Mouse (Mus musculus): ENCODE data around the gene Opn4.
A peak's percentile ranks its signal among the peaks of the same experiment; 100 is the strongest.

Gene Opn4

DNA sequence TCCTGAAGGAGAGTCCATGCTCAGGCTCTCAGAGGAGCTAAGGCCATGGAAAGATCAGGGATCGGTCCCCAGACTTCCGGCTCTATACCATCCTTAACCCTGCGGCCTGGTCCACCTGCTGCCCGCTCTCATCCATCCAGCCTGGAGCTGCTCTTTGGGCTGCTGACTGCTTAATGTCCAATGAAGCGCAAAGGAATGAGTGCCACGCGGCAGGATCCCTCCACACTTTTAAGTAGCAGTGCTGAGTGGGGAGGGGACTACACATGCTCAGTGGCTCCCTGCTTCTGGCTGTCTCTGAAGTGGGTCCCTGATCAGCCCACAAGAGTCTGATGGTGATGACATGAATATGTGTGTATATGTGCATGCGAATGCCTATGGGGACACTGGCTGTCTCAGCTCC is at the start of gene Opn4:
Gene Opn4, minus strand, starts transcription at position 202 of the 400 bp plus-strand sequence.
- no peak for DNase-seq

- no peak for DNase-seq
Observed at GRCm38 (mm10) chr14:34647870-34648475, 48.0 kb upstream of the Opn4 start.

DNA sequence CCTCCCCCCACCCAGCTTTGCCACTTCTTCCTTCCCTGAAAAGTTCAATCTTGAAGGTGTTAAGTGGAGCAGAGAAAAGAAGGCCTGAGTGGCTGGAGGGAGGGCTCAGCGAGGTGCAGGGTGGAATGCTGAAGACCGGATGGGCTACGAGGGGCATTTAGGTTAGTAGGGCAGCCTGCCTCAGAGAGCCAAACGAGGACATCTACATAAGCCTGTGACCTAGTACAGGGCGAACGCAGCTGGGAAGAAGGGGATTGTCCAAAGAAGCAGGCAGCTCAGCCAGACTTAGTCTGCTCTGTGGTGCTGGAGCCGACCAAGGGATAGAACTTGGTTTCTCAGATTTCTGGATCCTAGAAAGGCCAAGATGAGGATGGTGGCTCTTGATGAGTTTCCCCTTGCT is 44.2 kb upstream of the Opn4 start:
- DNase-seq, result no peak

GRCm38 (mm10) chr14:34635721-34636120 is 35.8 kb upstream of the Opn4 start:
- no peak for DNase-seq

DNA sequence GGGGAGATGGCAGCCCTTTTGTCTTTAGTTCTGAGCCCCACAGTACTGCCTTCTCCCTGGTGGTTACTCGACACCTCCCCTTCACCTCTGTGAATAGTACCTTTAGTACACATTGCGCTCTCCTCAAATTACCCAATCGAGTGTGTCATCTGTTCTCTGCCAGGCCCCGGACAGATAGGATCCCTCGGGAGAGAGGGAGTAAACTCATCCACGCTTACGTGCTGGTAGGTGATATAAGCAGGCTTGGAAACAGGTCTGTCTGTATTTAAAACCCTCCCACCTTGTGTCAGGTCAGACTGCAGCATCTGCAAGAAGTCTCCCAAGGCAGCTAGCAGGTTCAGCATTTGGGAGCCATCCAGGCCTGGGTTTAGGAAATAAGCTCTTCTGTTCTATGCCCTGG is 35.2 kb upstream of the Opn4 start:
- no peak for DNase-seq

DNA sequence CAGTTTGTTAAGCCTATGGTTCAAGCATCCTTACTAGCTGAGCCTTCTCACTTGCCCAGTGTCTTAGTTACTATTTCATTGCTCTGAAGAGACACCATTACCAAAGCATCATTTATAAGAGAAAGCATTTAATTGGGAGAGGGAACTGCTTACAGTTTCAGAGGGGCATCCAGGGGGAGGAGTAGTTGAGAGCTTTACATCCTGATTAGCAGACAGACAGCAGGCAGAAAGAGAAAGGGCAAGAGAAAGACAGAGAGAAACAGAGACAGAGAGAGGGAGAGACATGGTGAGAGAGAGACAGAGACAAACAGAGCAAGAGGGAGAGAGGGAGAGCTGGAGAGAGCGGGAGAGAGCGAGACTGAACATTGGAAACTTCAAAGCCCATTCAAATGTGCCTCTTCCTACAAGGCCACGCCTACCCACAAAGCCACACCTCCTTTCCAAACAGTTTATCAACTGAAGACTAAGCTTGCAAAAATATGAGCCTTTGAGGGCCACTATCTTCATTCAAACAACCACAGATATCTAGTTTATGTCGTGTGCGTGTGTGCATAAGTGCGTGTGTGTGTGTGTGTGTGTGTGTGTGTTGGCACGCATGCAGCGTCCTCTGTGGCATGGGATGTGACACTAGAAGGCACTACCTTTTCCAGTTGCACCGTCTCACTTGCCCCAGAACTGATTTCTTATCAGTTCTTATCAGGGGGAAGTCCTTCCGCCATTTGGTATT is 32.9 kb upstream of the Opn4 start:
- DNase-seq, result no peak

DNA sequence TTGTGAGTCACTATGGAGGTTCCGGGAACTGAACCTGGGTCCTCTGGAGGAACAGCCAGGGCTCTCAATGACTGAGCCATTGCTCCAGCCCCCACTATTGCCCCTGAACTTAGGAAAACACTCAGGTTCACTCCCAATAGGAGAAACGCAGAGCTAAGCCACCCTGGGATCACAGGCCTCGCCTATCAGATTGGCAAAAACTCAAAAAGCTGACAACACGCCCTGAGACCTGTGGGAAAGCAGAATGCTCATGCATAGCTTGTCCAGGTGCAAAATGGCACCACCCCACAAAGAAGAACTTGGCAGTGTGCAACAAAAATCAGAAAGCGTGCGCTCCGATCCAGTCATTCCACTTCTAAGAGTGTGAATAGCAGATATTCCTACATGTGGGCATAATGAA is 26.9 kb upstream of the Opn4 start:
- DNase-seq, result no peak

DNA sequence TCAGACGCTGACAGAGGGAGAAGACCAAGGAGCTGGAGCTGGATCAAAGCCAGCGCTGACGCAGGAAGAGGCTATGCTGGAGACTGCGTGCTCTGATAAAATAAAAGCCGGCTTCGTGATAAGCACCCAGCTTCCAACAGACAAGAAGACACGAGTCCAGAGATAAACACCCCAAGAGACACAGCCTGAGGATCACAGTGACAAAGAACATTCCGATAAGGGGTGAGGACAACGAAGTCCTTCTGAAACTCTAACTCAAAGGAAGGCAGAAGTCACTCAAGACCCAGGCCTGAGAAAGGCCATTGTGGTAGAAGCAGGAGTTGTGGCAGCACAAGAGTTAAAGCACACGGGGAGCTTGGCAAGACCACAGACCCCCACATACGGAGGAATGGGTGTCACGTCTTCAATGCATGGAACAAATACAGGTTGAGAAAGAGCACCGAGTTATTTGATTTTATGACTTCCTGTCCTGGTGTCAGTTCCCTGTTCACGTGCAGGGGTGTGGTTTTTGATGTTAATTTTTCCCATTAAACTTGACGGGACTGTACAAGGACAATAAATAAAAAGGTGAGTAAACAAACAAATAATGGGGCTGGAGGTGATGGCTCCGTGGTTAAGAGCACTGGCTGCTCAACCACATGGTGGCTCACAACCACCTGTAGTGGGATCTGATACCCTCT is 23.7 kb upstream of the Opn4 start:
- DNase-seq, result no peak

DNA sequence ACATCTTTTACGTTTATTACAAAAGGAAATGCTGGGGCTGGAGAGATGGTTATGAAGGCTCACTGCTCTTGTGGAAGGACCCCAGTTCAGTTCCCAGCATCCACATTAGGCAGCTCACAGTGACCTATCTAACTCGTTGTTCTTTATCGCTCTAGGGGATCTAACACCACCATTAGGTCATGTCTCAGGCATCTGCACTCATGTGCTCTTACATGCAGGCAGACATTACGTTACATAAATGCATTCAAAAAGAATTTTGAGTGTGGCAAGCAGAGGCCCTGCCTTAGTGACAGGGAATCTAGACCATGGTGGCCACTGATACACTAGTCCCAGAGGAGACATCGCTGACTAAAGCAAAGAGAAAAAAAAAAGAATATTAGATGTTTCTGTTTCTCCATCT is 23.1 kb upstream of the Opn4 start:
- no peak for DNase-seq

GRCm38 (mm10) chr14:34620611-34621376 is 20.9 kb upstream of the Opn4 start:
- DNase-seq, result peak in 1 of 2 experiments; percentile 42

GRCm38 (mm10) chr14:34618808-34619207 is 18.9 kb upstream of the Opn4 start:
- no peak for DNase-seq

DNA sequence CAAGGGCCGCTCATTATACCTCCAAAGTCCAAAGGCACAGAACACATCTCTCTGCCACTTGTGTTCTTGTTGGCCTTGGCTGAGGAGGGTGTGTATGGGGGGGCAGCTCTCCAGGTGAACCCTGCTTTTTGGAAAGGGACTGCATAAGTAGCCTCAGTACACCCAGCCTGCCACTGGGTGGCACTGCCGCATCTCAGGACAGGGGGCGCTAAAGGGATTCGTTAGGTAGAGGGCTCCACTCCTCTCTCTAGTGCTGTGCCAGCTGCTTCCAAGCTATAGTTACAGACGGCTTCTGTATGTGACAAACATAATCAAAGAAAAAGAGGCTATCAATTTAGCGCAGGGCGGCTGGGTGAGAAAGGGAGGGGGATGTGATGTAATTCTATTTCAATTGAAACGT is 16.9 kb upstream of the Opn4 start:
- peak; percentile 65 to 81 for DNase-seq

GRCm38 (mm10) chr14:34615625-34616024 is 15.7 kb upstream of the Opn4 start:
- DNase-seq, result no peak

DNA sequence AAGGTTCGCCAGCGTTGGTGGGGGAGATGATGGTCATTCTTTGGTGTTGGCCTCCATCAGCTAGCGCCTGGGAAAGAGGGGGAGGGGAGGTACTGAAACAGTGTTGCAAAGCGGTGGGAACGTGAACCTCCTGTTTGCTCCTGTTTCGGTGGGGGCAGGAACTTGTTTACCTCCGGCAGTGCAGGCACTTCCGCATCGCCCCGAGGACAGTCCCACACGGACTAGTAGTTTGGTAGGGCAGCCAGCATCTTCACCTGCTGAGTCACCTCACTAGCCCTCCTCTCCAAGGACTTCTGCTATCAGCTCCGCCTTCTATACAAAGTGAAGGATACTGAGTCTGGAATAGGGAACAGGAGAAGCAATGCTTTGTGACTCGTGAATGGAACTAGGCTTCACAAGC is 15.1 kb upstream of the Opn4 start:
- DNase-seq, result no peak

DNA sequence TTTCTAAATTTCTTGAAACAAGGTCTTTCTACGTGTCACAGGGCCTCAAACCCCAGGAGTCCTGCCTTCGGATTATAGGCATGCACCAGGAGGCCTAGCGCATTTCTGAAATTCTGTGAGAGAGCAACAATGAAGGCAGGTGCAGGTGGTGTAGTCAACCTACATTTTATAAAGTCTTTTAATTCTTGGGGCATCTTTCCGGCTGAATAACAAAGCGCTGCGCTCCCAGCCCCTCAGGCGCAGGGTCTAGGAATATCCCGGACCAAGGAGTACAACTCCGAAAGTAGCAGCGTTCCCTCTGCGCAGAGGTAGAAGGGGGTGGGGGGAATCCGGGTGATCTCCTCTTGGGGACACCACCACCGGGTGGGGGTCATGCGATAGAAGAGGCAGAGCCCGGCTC is 14.6 kb upstream of the Opn4 start:
- DNase-seq, result no peak

- DNase-seq, result no peak
Observed at GRCm38 (mm10) chr14:34613523-34613922, 13.6 kb upstream of the Opn4 start.

DNA sequence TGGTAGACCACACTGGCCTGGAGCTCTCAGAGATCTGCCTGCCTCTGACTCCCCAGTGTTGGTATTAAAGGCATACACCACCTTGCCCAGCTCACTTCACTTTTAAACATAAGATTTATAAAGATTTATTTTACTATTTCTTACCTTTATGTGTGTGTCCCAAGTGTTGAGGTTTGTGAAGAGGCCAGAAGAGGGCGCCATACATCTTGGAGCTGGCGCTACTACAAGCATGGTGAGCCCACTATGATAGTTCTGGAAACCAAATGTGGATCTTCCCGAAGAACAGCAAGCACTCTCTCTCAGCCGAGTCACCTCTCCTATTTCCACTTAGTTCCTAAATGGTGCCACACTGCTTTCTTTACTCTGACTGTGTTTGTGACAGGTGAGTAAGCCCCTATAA is 12.3 kb upstream of the Opn4 start:
- DNase-seq, result no peak

DNA sequence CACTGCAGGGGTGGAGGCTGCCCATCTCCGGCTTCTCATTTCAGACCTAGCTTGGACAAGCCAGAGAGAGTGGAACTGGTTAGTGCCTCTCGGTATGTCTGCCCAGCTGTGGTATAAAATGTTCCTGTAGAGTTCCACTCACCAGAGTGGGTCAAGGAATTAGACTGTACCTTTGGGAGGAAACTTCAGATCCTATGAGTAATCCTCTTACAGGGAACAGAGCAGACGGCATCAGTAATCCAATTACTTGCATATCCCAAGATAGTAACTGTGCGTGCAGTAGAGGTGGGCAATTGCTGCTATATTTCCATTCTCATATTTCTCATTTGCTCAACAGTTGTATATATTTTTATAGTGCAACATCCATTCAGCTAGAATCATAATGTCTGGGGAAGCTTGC is 11.6 kb upstream of the Opn4 start:
- DNase-seq, result no peak

GRCm38 (mm10) chr14:34601910-34602309 is 2.0 kb upstream of the Opn4 start:
- no peak for DNase-seq

DNA sequence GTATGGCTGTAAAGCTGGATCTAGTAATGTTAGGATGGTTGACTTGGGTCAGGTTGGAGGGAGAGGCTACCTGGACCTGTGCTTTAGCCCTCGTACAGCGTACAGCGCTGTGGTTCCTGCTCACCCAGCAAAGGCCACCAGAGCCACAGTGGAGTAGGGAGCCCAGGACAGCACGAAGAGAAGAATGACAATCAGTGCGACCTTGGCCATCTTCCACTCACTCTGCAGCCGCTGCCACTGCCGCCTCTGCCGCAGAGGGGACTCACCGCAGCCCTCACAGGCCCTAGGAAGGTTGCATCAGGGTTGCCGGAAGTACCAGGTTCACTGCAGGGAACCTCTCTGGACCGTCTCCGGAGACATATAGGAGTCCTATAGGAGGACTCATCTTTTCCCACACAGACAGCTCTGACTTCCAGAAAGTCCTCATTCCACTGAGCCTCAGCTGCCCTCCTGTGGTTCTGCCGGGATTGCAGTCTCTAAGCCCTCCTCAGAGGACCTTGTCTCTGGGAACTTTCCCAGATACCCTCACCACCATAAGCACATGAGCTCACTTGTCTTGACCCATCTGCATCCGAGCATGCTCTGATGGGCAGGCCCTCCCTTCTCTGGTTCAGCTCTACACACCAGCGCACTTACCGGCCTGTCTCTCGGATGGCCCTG is 4.2 kb downstream of the Opn4 start:
- no peak for DNase-seq

DNA sequence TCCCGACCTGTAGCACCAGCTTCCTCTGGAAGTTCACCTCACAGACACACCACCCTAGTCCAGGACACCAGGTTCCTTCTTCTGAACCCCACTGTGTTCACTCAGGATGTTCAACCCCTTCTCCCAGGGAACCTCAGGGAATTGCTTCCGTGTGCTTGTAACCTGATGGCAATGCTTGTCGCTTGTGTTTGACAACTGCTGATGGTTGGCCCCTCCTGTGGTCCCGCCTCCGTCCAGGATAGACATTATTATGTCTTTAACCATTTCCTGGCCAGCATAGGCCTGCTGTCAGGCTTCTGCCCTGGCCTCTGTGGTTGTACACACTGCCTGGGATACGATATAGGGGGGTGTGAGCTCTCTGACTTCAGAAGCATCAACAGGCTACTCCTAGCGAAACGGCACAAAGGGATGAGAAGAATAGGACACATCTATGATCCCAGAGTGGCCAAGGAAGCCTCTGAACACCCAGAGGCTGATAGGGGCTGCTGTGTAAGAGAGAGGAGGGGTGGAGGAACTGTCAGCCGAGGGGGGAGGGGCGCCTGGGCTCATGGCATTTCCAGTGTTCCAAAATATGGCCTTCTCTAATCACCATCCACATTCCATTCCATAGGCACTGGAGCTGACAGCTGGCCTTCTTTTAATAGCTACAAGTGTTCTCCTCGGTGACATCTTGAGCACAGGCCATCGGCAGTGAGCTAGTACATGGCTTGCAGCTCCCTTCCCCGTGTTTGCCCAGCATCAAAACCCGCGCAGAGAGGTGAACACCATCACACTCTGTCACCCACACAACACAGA is 8.0 kb downstream of the Opn4 start:
- no peak for DNase-seq

Data from spleen, adult 18-20 months (tissue).